Mouse (Mus musculus) lung, postnatal 10 days (tissue): ENCODE data around the gene Timm8a1.

Source experiments
- DNase-seq: peaks from one replicate; pipeline ENCODE4 v3.0.0; 2021

The Timm8a1 gene

DNA sequence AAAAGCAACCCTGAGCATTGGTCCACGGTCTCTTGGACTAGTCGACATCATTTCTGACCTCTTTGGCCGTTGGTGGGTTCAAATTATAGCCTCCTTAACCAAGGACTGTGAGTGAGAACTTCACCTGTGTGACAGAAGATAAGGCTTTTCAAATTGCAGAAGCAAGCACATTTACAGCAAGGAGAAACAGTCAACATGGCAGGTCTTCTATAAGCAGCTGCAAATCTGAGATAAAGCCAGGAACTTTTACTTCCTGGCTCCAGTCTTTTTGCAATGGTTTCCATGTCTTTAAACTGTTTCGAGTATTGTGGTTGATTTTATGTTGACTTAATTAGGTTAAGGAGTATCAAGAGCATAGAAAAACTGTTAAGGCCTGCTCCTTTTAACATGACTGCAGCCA is 17.9 kb downstream of the Timm8a1 start:
- no peak for DNase-seq

DNA sequence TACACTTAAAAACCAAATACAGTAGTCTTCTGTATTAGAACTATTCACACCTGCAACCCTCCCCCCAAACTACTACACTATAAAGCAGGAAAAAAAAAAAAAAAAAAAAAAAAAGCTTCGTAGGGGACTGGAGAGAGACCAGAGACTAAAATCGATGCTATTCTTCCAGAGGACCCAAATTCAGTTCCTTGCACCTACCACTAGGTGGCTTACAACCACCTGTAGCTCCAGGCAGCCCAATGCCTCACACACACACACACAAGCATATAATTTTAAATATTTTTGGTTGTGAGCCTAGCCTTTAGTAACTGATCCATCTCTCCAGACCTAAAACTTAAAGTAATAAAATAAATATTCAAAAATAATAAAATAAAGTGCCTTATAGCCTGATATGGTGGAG is 32.2 kb downstream of the Timm8a1 start:
- no peak for DNase-seq

DNA sequence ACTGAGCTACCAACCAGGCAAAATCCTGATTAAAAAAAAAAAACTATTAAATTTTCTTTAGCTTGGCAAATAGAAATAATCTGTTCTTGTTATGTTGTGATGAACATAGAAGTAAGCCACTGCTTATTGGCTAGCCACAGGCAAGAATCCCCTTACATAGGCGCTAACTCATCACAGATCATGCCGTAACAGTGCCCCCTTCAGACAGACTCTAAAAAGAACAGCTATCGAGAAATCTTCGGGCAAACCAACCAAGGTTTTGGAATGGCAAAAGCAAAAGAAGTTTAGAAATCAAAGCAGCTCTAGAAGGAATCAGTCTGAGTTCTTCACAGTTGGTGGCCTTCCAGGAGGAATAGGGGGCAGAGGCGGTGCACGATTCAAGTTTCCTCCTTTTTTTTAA is 33.7 kb downstream of the Timm8a1 start:
- no peak for DNase-seq

DNA sequence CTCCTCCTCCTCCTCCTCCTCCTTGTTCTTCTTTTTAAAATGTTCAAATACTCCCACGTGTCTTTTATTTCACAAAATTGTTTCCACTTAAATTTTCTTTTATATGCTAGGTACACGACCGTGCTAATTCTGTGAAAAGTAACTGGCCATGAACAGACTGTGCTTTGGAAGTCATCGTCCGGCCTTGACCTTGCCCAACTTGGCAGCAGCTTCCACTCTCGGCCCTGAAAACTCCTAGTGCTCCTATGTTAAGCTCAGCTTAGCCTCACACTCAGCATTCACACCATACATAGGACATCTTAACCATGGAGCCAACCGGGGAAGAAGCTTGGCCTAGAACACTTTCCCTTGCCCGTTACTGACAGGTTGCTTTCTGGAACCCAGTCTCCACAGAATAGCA is 41.0 kb downstream of the Timm8a1 start:
- DNase-seq = no peak
